Mouse (Mus musculus) limb, embryonic 10.5 days (tissue): ENCODE results near the gene Cd302. TPM values are rescaled to one million over a fixed set of nuclear protein-coding genes. Genes with fewer than 3 reads are reported as not detected.

Experiments used
- DNase-seq: peaks from one replicate; pipeline ENCODE4 v3.0.0-alpha.2; 2017; ENCODE audit warnings: low spot score
- H3K27ac ChIP-seq: fragments of 300-500 bp; sonication (generic); 2 replicates; pipeline ENCODE4 v1.5.1; 2016; ENCODE audit warnings: mild to moderate bottlenecking
- H3K27me3 ChIP-seq: fragments of 300-500 bp; sonication (generic); 2 replicates; pipeline ENCODE4 v1.6.1; 2016; ENCODE audit warnings: low read depth, mild to moderate bottlenecking; ENCODE audit not compliant: poor library complexity, severe bottlenecking
- H3K36me3 ChIP-seq: fragments of 300-500 bp; sonication (generic); 2 replicates; pipeline ENCODE4 v1.6.1; 2016; ENCODE audit warnings: mild to moderate bottlenecking, moderate library complexity
- H3K4me1 ChIP-seq: fragments of 300-500 bp; sonication (generic); 2 replicates; pipeline ENCODE4 v1.6.1; 2016
- H3K4me3 ChIP-seq: fragments of 300-500 bp; sonication (generic); 2 replicates; pipeline ENCODE4 v1.5.1; 2016; ENCODE audit warnings: mild to moderate bottlenecking, moderate library complexity
- H3K9me3 ChIP-seq: fragments of 300-500 bp; sonication (generic); replicated peaks from 2 replicates; pipeline ENCODE4 v1.6.1; 2016; ENCODE audit warnings: mild to moderate bottlenecking
- WGBS: fragments of 180-500 bp; shearing (Covaris S2); methylation state at CpG from one replicate; pipeline ENCODE4 v1.1.7; 2016; 5-methylcytosine and 5-hydroxymethylcytosine counted together
- polyA plus RNA-seq: library from polyadenylated mRNA; unstranded; fragments of >200 nt; fragmentation: Nextera tagmentation; extraction: Ambion mirVana; gene quantifications from 2 replicates; pipeline ENCODE4 v1.2.1, GENCODE M21; 2016

Cd302 gene
- 22.3 and 23.5 TPM in 2 replicates for polyA plus RNA-seq

DNA sequence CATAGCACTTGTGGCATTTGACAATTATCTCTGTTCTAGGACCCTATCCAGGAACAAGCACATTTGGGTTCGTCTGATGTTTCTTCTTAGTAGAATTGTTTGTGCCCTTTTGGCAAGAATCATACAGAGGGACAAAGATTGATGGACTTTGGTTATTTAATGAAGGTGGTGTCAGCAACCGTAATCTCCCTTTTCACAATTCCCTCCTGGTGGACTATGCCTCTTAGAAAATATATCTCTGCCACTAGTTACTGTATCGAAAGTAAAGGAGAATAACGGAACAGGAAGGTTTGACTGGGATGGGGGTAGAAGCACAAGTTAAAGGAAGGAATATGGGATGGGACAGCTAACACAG is at the start of gene Cd302:
Cd302 (minus strand) TSS at position 22 of the 355 bp plus-strand sequence.
- Histone ChIP-seq H3K27ac (peak within 1 kb of the TSS; percentile 80), H3K4me3 (peak within 1 kb of the TSS; percentile 57), H3K9me3 (no peaks in the 10 kb centered on the region), H3K27me3 (peaks cover 11% of the 10 kb centered on the region), H3K4me1 (peaks cover 15% of the 10 kb centered on the region), H3K36me3 (no peaks in the 10 kb centered on the region)
- 56% methylated on average over 4 of the region's 4 CpGs for WGBS
- no peak for DNase-seq

DNA sequence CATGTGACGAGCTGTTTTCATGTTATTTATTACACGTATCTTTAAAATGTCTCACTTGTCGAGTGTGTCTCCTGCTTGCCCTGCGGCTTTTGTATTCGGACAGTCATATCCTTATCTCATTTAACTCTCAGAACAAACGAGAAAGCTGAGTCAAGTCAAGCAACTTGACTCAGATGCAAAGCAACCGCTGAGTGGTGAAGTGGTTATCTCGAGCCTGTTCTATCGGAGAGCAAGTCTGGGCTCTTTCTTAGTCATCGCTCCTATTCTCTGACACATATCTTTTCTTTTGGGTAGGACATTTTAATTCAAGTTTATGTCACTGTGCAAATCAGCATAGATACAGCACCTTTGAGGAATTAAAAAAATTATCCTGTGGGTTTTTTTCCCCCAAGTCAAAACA is 44.4 kb upstream of the Cd302 start:
- no peaks in the 10 kb centered on the region for H3K4me1 ChIP-seq
- H3K4me3 ChIP-seq, result no peak overlapping the region
- H3K36me3 ChIP-seq, result peaks cover 8% of the 10 kb centered on the region
- no peak for DNase-seq
- no peaks in the 10 kb centered on the region for H3K27me3 ChIP-seq
- H3K9me3 ChIP-seq, result no peaks in the 10 kb centered on the region
- no peak overlapping the region for H3K27ac ChIP-seq
- 94% methylated on average over 10 of the region's 10 CpGs for WGBS

GRCm38 (mm10) chr2:60327581-60327980 is 43.3 kb upstream of the Cd302 start:
- no peak overlapping the region for H3K27ac ChIP-seq
- no peaks in the 10 kb centered on the region for H3K9me3 ChIP-seq
- 91% methylated on average over 11 of the region's 11 CpGs for WGBS
- DNase-seq, result no peak
- no peaks in the 10 kb centered on the region for H3K27me3 ChIP-seq
- no peak overlapping the region for H3K4me3 ChIP-seq
- no peaks in the 10 kb centered on the region for H3K4me1 ChIP-seq
- peaks cover 8% of the 10 kb centered on the region for H3K36me3 ChIP-seq

- no peak for DNase-seq
- H3K9me3 ChIP-seq, result no peaks in the 10 kb centered on the region
- 95% methylated on average over 7 of the region's 7 CpGs for WGBS
- H3K4me3 ChIP-seq, result no peak overlapping the region
- H3K27ac ChIP-seq, result no peak overlapping the region
- no peaks in the 10 kb centered on the region for H3K4me1 ChIP-seq
- no peaks in the 10 kb centered on the region for H3K27me3 ChIP-seq
- peaks cover 8% of the 10 kb centered on the region for H3K36me3 ChIP-seq
Measured at GRCm38 (mm10) chr2:60326948-60327347, 42.7 kb upstream of the Cd302 start.

DNA sequence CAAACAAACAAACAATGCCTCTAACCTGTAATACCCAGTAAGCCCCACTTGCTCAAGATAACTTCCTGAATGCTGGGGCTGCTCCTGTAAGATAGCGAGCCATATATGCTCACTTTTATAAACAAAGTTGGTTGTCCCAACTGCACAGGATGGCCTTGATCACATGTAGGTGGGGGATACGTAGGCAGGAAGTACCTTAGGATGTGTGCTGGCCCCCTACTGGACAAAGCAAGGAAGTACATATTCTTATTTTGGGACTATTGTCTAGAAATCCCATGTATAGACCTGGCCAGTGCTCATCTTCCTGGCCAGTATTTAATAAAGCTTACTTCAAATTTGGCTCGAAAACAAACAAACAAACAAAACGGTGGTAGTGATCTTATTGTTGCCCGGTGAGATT is 39.1 kb upstream of the Cd302 start:
- no peaks in the 10 kb centered on the region for H3K27me3 ChIP-seq
- H3K4me1 ChIP-seq, result no peaks in the 10 kb centered on the region
- H3K36me3 ChIP-seq, result peaks cover 3% of the 10 kb centered on the region; the same call in 1 of the 2 replicates
- H3K9me3 ChIP-seq, result no peaks in the 10 kb centered on the region
- DNase-seq, result no peak
- WGBS, result 90% methylated on average over 5 of the region's 5 CpGs
- H3K27ac ChIP-seq, result no peak overlapping the region
- H3K4me3 ChIP-seq, result no peak overlapping the region

DNA sequence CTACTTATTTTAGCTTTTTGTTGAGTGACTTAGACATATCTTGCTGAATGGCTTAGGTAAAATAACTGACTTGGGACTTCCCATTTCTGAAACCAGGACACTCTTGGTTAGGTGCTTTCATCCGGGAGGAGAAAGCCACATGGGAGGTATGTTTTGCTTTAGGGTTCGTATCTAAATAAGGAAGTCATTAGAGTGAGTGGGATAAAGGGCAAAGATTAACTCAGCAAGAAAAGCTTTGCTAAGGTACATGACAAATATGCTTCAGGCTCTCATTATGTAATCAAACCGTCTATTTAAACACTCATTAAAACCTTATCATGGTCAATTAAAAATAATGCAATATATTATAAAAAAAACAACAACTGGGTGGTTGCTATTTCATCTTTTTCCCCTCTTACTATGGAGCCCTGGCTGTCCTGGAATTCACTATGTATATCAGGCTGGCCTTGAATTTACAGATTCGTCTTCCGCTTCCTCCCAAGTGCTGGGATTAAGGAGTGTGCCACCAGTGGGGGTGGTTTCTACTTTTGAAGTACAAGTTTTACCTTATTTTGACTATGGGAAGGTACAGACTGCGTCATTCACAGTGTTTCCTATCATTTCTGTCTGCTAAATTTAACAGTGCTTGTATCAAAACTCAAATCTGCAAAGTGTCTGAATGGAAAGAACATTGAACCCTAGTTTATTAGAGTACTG is 37.9 kb upstream of the Cd302 start:
- Histone ChIP-seq H3K27ac (no peak overlapping the region), H3K4me3 (no peak overlapping the region), H3K4me1 (no peaks in the 10 kb centered on the region), H3K27me3 (no peaks in the 10 kb centered on the region), H3K9me3 (no peaks in the 10 kb centered on the region), H3K36me3 (peaks cover 14% of the 10 kb centered on the region)
- 72% methylated on average over 6 of the region's 6 CpGs for WGBS
- no peak for DNase-seq

DNA sequence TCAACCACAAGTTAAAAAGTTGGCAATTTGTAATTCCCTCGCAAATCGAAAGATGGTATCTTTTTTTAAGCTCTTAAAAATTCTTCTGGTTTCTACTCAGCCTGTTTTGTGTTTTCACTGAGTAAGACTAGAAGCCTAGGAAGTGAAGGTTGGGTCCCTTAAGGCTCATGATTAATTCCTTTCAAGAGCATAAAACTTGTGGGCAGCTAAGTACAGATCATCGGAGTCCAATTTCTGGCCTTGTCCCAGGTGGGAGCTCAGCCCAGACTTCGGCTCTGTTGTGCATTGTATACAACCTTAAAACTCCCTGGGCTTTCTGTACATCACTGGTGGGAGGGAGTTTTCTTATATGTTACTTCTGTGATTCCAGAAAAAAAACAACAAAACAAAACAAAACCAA is 19.5 kb upstream of the Cd302 start:
- no peaks in the 10 kb centered on the region for H3K27me3 ChIP-seq
- H3K36me3 ChIP-seq, result peaks cover 10% of the 10 kb centered on the region; the same call in 1 of the 2 replicates
- H3K4me1 ChIP-seq, result no peaks in the 10 kb centered on the region
- 93% methylated on average over 4 of the region's 4 CpGs for WGBS
- DNase-seq, result no peak
- H3K27ac ChIP-seq, result no peak overlapping the region
- no peak overlapping the region for H3K4me3 ChIP-seq
- no peaks in the 10 kb centered on the region for H3K9me3 ChIP-seq

DNA sequence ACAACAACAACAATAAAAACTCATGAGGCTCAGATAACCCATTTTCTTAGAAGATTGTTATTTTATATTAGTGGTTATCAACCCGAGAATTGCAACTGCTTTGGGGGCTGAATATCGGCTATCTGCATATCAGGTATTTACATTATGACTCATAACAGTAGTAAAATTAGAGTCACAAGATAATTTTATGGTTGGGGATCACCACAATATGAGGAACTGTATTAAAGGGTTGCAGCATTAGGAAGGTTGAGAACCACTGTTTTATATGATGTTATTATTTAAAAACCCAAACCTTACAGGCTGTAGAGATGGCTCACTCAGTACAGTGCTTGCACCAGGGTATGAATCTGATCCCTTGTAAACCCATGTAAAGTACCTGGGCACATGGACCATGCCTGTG is 15.0 kb upstream of the Cd302 start:
- WGBS, result 95% methylated on average over 2 of the region's 2 CpGs
- H3K36me3 ChIP-seq, result peaks cover 7% of the 10 kb centered on the region
- no peak for DNase-seq
- no peaks in the 10 kb centered on the region for H3K27me3 ChIP-seq
- no peak overlapping the region for H3K4me3 ChIP-seq
- no peaks in the 10 kb centered on the region for H3K9me3 ChIP-seq
- no peak overlapping the region for H3K27ac ChIP-seq
- no peaks in the 10 kb centered on the region for H3K4me1 ChIP-seq

- H3K27ac ChIP-seq, result no peak overlapping the region
- 82% methylated on average over 3 of the region's 3 CpGs for WGBS
- no peak for DNase-seq
- H3K4me1 ChIP-seq, result no peaks in the 10 kb centered on the region
- H3K27me3 ChIP-seq, result no peaks in the 10 kb centered on the region
- H3K36me3 ChIP-seq, result peaks cover 7% of the 10 kb centered on the region
- H3K4me3 ChIP-seq, result no peak overlapping the region
- H3K9me3 ChIP-seq, result no peaks in the 10 kb centered on the region
Measured at GRCm38 (mm10) chr2:60298266-60298665, 14.0 kb upstream of the Cd302 start.

GRCm38 (mm10) chr2:60291381-60291780 is 7.1 kb upstream of the Cd302 start:
- no peak overlapping the region for H3K27ac ChIP-seq
- H3K4me1 ChIP-seq, result no peaks in the 10 kb centered on the region
- H3K9me3 ChIP-seq, result no peaks in the 10 kb centered on the region
- H3K36me3 ChIP-seq, result no peaks in the 10 kb centered on the region
- H3K27me3 ChIP-seq, result no peaks in the 10 kb centered on the region
- 80% methylated on average over 4 of the region's 4 CpGs for WGBS
- DNase-seq, result no peak
- H3K4me3 ChIP-seq, result no peak overlapping the region

- no peak overlapping the region for H3K27ac ChIP-seq
- no peaks in the 10 kb centered on the region for H3K4me1 ChIP-seq
- no peak for DNase-seq
- no peaks in the 10 kb centered on the region for H3K36me3 ChIP-seq
- WGBS, result 98% methylated on average over 1 of the region's 1 CpGs
- no peaks in the 10 kb centered on the region for H3K9me3 ChIP-seq
- peaks cover 9% of the 10 kb centered on the region for H3K27me3 ChIP-seq
- H3K4me3 ChIP-seq, result no peak overlapping the region
Measured at GRCm38 (mm10) chr2:60289451-60289850, 5.2 kb upstream of the Cd302 start.

- Histone ChIP-seq H3K27me3 (peaks cover 11% of the 10 kb centered on the region), H3K9me3 (no peaks in the 10 kb centered on the region), H3K36me3 (no peaks in the 10 kb centered on the region), H3K4me3 (no peak overlapping the region), H3K27ac (no peak overlapping the region), H3K4me1 (peaks cover 5% of the 10 kb centered on the region)
- 86% methylated on average over 4 of the region's 4 CpGs for WGBS
- DNase-seq, result no peak
Measured at GRCm38 (mm10) chr2:60288606-60289005, 4.3 kb upstream of the Cd302 start.

- 95% methylated on average over 8 of the region's 8 CpGs for WGBS
- no peak overlapping the region for H3K4me3 ChIP-seq
- no peak for DNase-seq
- no peaks in the 10 kb centered on the region for H3K36me3 ChIP-seq
- peaks cover 15% of the 10 kb centered on the region for H3K4me1 ChIP-seq
- no peak overlapping the region for H3K27ac ChIP-seq
- peaks cover 11% of the 10 kb centered on the region for H3K27me3 ChIP-seq
- no peaks in the 10 kb centered on the region for H3K9me3 ChIP-seq
Measured at GRCm38 (mm10) chr2:60285107-60285617, 874 bp upstream of the Cd302 start.
